Mouse (Mus musculus) heart, adult 11 months (tissue): ENCODE results near the gene Pld2.

ENCODE experiments used
- DNase-seq: peaks from one replicate; pipeline ENCODE4 v3.0.0; 2022

Pld2 gene

GRCm38 (mm10) chr11:70539877-70540587, at the start of gene Pld2:
TSS of gene Pld2 (plus strand) at chr11:70540064.
- peak; percentile 100 for DNase-seq

- no peak for DNase-seq
These were observed 40.0 kb upstream of the Pld2 start for GRCm38 (mm10) chr11:70499566-70500475.

- no peak for DNase-seq
These were observed 39.4 kb upstream of the Pld2 start for GRCm38 (mm10) chr11:70500476-70500812.

- DNase-seq = no peak
These were observed 37.8 kb upstream of the Pld2 start for GRCm38 (mm10) chr11:70502018-70502417.

GRCm38 (mm10) chr11:70504970-70505369, 34.9 kb upstream of the Pld2 start, which contains the start of gene Tm4sf5:
TSS of gene Tm4sf5 (plus strand) at chr11:70505244.
- DNase-seq = no peak

DNA sequence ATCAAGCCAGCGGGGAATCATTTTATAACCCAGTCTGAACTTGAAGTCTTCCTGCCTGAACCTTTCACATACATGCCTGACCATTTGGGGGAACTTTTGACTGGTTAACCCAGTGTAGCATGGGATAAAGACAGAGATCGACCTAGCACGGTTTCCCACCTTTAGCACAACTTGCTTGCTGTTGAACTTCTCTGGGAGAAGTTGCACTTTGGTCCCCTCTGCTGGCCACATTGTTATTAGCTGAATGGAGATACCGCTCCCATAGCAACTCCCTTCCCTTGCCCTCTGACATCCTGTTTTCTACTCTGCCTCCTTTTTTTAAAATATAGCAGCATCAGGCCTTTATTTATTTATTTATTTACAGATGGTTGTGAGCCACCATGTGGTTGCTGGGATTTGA, 33.5 kb upstream of the Pld2 start:
- peak; percentile 94 for DNase-seq

DNA sequence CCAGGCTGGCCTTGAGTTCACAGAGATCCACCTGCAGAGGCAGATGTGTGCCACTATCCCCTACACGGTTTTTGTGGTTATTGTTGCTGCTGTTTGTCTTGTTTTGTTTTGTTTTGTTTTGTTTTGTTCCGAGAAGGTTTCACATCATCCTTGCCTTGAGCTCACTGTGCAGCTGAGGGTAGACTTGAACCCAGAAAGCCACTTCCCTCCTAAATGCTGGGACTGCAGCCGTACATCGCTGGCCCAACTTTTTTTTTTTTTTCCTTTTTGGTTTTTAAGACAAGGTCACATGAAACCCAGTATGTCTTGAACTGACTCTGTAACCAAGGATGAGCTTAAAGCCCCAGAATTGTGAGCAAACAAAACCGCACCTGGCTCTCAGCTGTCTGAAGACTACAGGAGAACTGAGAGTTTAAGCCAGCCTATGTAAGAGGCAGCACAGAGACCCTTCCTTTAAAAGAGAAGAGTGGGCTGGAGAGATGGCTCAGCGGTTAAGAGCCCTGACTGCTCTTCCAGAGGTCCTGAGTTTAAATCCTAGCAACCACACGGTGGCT, 32.8 kb upstream of the Pld2 start:
- no peak for DNase-seq

GRCm38 (mm10) chr11:70509753-70510564, 29.9 kb upstream of the Pld2 start:
- DNase-seq = peak; percentile 93

DNA sequence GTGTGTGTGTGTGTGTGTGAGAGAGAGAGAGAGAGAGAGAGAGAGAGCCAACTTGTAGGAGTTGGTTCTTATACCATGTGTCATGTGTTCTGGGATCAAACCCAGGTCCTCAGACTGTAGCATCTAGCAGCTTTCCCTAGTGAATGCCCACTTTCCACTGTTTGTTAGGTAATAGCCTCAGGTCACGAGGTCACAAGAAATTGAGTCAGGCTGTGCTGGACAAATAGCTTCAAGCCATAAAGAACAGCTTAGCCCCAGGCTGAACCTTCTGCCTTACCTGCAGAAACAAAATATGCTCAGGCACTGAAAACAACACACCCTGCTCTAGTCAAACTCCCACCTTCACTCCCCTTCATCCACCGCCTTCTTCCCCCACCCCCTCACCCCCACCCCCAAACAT, 28.6 kb upstream of the Pld2 start:
- DNase-seq = peak; percentile 64

DNA sequence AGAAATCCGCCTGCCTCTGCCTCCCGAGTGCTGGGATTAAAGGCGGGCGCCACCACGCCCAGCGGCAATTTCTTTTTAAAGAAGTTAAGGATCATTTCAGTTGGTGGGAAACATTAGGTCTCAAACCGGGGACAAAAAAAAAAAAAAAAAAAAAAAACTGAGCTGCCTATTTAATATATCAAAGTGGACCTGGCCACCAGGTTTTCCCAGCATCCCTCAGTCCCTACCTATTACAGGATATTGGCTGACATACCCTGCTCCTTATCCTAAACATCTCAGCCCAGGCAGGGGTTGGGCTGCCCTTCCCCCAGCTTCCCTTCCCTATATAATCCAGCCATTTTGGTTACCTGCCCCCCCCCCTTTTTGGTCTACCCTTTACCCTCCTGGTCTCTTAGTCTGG, 28.0 kb upstream of the Pld2 start:
- DNase-seq = no peak

GRCm38 (mm10) chr11:70512709-70513342, 27.0 kb upstream of the Pld2 start:
- no peak for DNase-seq

- peak; percentile 97 for DNase-seq
These were observed 26.3 kb upstream of the Pld2 start for GRCm38 (mm10) chr11:70513520-70513919.

DNA sequence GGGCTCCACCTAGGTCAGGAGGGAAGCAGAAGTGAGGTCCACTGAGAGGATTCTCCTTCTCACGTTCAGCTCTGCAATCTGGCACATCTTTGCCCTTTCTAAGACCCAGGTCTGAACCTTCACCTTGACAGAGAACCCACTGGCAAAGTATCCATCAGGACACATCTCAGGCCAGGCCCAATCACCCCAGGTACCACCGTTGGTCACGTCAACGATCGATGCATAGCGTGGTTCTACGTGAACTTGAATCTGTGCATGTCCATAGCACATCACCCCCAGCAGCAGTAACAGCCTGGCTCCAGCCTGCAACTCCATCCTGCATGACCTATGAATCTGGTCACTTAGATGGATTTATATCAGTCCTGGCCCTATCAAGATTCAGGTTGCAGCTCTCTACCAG, 25.6 kb upstream of the Pld2 start, which contains the start of gene Vmo1:
TSS of gene Vmo1 (minus strand) at position 329 of the 400 bp plus-strand sequence.
- peak; percentile 92 for DNase-seq

DNA sequence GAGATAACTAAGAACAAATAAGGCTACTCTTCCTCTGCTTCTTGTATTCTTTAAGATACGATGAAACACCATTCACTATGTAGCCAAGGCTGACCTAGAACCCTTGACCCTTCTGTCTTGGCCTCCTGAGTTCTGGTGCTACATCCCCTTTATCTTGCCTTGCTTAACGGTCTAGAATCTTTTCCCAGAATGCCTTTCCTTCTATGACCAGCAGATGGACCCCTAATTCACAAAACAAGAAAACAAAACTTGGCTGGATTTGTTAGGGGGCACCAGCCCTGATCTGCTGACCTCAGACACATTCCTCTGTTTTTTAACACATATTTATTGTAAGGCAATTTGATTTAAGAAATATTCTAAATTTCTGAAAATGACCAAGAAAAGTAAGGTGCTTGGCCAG, 23.5 kb upstream of the Pld2 start:
- peak; percentile 85 for DNase-seq

- DNase-seq = no peak
These were observed 21.4 kb upstream of the Pld2 start for GRCm38 (mm10) chr11:70518436-70518835.

- peak; percentile 84 for DNase-seq
These were observed 20.9 kb upstream of the Pld2 start, which contains the start of gene Gltpd2 for GRCm38 (mm10) chr11:70518923-70519322. TSS of gene Gltpd2 (plus strand) at chr11:70519196.

- peak; percentile 97 for DNase-seq
These were observed 19.6 kb upstream of the Pld2 start for GRCm38 (mm10) chr11:70520178-70520769.

- peak; percentile 75 for DNase-seq
These were observed 16.4 kb upstream of the Pld2 start for GRCm38 (mm10) chr11:70523306-70523989.

GRCm38 (mm10) chr11:70524782-70525181, 15.1 kb upstream of the Pld2 start:
- no peak for DNase-seq

DNA sequence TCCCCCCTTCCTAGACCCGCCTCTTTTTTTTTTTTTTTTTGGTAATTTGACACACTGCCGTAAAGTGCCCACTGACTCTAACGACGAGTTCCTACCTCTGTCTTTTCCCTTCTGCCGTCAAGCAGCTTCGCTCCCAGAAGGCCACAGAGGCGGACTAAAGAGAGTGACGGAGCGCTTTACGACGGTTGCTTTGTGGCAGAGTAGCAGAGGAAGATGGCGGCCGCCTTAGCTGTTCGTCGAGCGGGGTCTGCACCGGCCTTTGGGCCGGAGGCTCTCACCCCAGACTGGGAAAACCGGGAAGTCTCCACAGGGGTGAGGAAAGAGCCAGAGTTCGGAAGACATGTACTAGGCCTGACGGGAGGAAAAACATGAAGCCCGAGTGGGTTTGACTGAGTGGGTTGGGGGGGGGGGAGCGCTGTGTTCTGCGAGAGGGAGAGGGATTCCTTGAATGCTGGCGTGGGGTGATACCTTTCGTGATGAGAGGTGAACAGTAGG, 14.6 kb upstream of the Pld2 start, which contains the start of gene Psmb6:
TSS of gene Psmb6 (plus strand) at position 184 of the 495 bp plus-strand sequence.
- DNase-seq = peak; percentile 100

- DNase-seq = peak; percentile 89
These were observed 14.1 kb upstream of the Pld2 start for GRCm38 (mm10) chr11:70525726-70526125.
